Mouse (Mus musculus) midbrain, embryonic 16.5 days (tissue): ENCODE results near the gene Snx25. TPM values are rescaled to one million over a fixed set of nuclear protein-coding genes. Genes with fewer than 3 reads are reported as not detected.
A peak's percentile ranks its signal among the peaks of the same experiment; 100 is the strongest.

Experiments used
- ATAC-seq: fragments of 200-750 bp; cut with Nextera tagmentation; 2 replicates; pipeline ENCODE4 v1.8.0; 2017; ENCODE audit warnings: moderate TSS enrichment
- H3K27ac ChIP-seq: fragments of 300-500 bp; sonication (generic); 2 replicates; pipeline ENCODE4 v1.5.1; 2014; ENCODE audit warnings: mild to moderate bottlenecking, low read length, mixed read lengths
- H3K27me3 ChIP-seq: fragments of 300-500 bp; sonication (generic); 2 replicates; pipeline ENCODE4 v1.6.1; 2014; ENCODE audit warnings: low read depth, low read length, mixed read lengths; ENCODE audit not compliant: control insufficient read depth, insufficient read depth
- H3K36me3 ChIP-seq: fragments of 300-500 bp; sonication (generic); 2 replicates; pipeline ENCODE4 v1.6.1; 2014; ENCODE audit warnings: mild to moderate bottlenecking, low read length, moderate library complexity, mixed read lengths; ENCODE audit not compliant: control insufficient read depth, insufficient read depth
- H3K4me1 ChIP-seq: fragments of 300-500 bp; sonication (generic); 2 replicates; pipeline ENCODE4 v1.6.1; 2014; ENCODE audit warnings: mild to moderate bottlenecking, low read length, mixed read lengths; ENCODE audit not compliant: control insufficient read depth, insufficient read depth
- H3K4me2 ChIP-seq: fragments of 300-500 bp; sonication (generic); 2 replicates; pipeline ENCODE4 v1.6.1; 2014; ENCODE audit warnings: mild to moderate bottlenecking, low read length, mixed read lengths
- H3K4me3 ChIP-seq: fragments of 300-500 bp; sonication (generic); 2 replicates; pipeline ENCODE4 v1.5.1; 2014; ENCODE audit warnings: low read depth, mild to moderate bottlenecking, low read length, moderate library complexity, mixed read lengths
- H3K9ac ChIP-seq: fragments of 300-500 bp; sonication (generic); 2 replicates; pipeline ENCODE4 v1.6.1; 2014; ENCODE audit warnings: low read depth, low read length, mixed read lengths
- H3K9me3 ChIP-seq: fragments of 300-500 bp; sonication (generic); replicated peaks from 2 replicates; pipeline ENCODE4 v1.6.1; 2014; ENCODE audit warnings: mild to moderate bottlenecking, low read length, mixed read lengths; ENCODE audit not compliant: control insufficient read depth, poor library complexity, severe bottlenecking
- WGBS: fragments of 180-500 bp; shearing (Covaris S2); extraction: QIAGEN DNeasy Blood & Tissue Kit; methylation state at CpG from one replicate; pipeline ENCODE4 v1.1.7; 2014; 5-methylcytosine and 5-hydroxymethylcytosine counted together
- polyA plus RNA-seq: library from polyadenylated mRNA; unstranded; fragments of >200 nt; fragmentation: Nextera tagmentation; extraction: Ambion mirVana; gene quantifications from 2 replicates; pipeline ENCODE4 v1.2.1, GENCODE M21; 2015

Snx25 gene
- polyA plus RNA-seq, 1 experiment from 2014 or later = 9.3 TPM

GRCm38 (mm10) chr8:46010746-46011680 lies 140.9 kb downstream of the Snx25 start:
- H3K4me3 ChIP-seq = no peak overlapping the region
- ATAC-seq = peak; percentile 66; the same call in 1 of the 2 replicates
- H3K27ac ChIP-seq = no peak overlapping the region
- H3K27me3 ChIP-seq = no peaks in the 10 kb centered on the region
- H3K4me2 ChIP-seq = peak overlapping the region; percentile 42
- WGBS = 11% methylated on average over 17 of the region's 17 CpGs
- no peaks in the 10 kb centered on the region for H3K36me3 ChIP-seq
- 0 out of 2 replicates have a peak overlapping the region, but pooled peaks have one; percentile 33 for H3K9ac ChIP-seq
- peaks cover 8% of the 10 kb centered on the region for H3K4me1 ChIP-seq
- no peaks in the 10 kb centered on the region for H3K9me3 ChIP-seq

- H3K9me3 ChIP-seq = no peaks in the 10 kb centered on the region
- 34% methylated on average over 2 of the region's 2 CpGs for WGBS
- H3K4me3 ChIP-seq = no peak overlapping the region
Measured at GRCm38 (mm10) chr8:46010306-46010705, 141.7 kb downstream of the Snx25 start.

GRCm38 (mm10) chr8:46007050-46007672 lies 144.8 kb downstream of the Snx25 start:
- Histone ChIP-seq H3K9me3 (no peaks in the 10 kb centered on the region), H3K9ac (no peak overlapping the region), H3K4me2 (no peak overlapping the region), H3K4me3 (no peak overlapping the region), H3K27ac (no peak overlapping the region), H3K36me3 (no peaks in the 10 kb centered on the region), H3K4me1 (peaks cover 8% of the 10 kb centered on the region), H3K27me3 (no peaks in the 10 kb centered on the region)
- ATAC-seq = no peak
- WGBS = 78% methylated on average over 3 of the region's 3 CpGs

More at GRCm38 (mm10) chr8:46010306-46010705, 141.7 kb downstream of the Snx25 start:
- H3K4me2 ChIP-seq = peak overlapping the region; percentile 42
- no peak for ATAC-seq
- H3K36me3 ChIP-seq = no peaks in the 10 kb centered on the region
- no peaks in the 10 kb centered on the region for H3K27me3 ChIP-seq
- H3K27ac ChIP-seq = no peak overlapping the region
- peaks cover 8% of the 10 kb centered on the region for H3K4me1 ChIP-seq
- 0 out of 2 replicates have a peak overlapping the region, but pooled peaks have one; percentile 33 for H3K9ac ChIP-seq

GRCm38 (mm10) chr8:46005596-46005995 lies 146.4 kb downstream of the Snx25 start, which contains the start of gene Ankrd37:
Gene Ankrd37 (minus strand): TSS chr8:46005707.
- no peak within 1 kb of the TSS for H3K4me3 ChIP-seq
- 75% methylated on average over 4 of the region's 4 CpGs for WGBS
- H3K9ac ChIP-seq = no peak within 1 kb of the TSS
- H3K4me2 ChIP-seq = no peak within 1 kb of the TSS
- H3K36me3 ChIP-seq = no peaks in the 10 kb centered on the region
- H3K4me1 ChIP-seq = peaks cover under 1% of the 10 kb centered on the region; the same call in 1 of the 2 replicates
- H3K9me3 ChIP-seq = no peaks in the 10 kb centered on the region
- no peak within 1 kb of the TSS for H3K27ac ChIP-seq
- no peaks in the 10 kb centered on the region for H3K27me3 ChIP-seq
- ATAC-seq = no peak

GRCm38 (mm10) chr8:45999784-46000705 lies 151.9 kb downstream of the Snx25 start:
- Histone ChIP-seq H3K9me3 (no peaks in the 10 kb centered on the region), H3K27ac (peak overlapping the region; percentile 100), H3K9ac (peak overlapping the region; percentile 85), H3K4me2 (peak overlapping the region; percentile 92), H3K4me3 (peak overlapping the region; percentile 62), H3K4me1 (peaks cover 6% of the 10 kb centered on the region), H3K36me3 (peaks cover 20% of the 10 kb centered on the region), H3K27me3 (no peaks in the 10 kb centered on the region)
- ATAC-seq = peak; percentile 99
- WGBS = 2% methylated on average over 55 of the region's 55 CpGs

- no peaks in the 10 kb centered on the region for H3K27me3 ChIP-seq
- H3K27ac ChIP-seq = peak within 1 kb of the TSS; percentile 100
- H3K9me3 ChIP-seq = no peaks in the 10 kb centered on the region
- peaks cover 20% of the 10 kb centered on the region for H3K36me3 ChIP-seq
- 3% methylated on average over 22 of the region's 22 CpGs for WGBS
- ATAC-seq = peak; percentile 29
- peak within 1 kb of the TSS; percentile 92 for H3K4me2 ChIP-seq
- peak within 1 kb of the TSS; percentile 62 for H3K4me3 ChIP-seq
- H3K4me1 ChIP-seq = peaks cover 6% of the 10 kb centered on the region
- peak within 1 kb of the TSS; percentile 85 for H3K9ac ChIP-seq
Measured at GRCm38 (mm10) chr8:45999138-45999783, 152.7 kb downstream of the Snx25 start, which contains the start of gene Lrp2bp. Gene Lrp2bp (plus strand): TSS chr8:45999303.

GRCm38 (mm10) chr8:45998228-45998627 lies 153.7 kb downstream of the Snx25 start:
- peak overlapping the region; percentile 92 for H3K4me2 ChIP-seq
- no peaks in the 10 kb centered on the region for H3K27me3 ChIP-seq
- H3K4me1 ChIP-seq = peaks cover 6% of the 10 kb centered on the region
- no peak for ATAC-seq
- 91% methylated on average over 2 of the region's 2 CpGs for WGBS
- H3K27ac ChIP-seq = no peak overlapping the region
- H3K36me3 ChIP-seq = peaks cover 22% of the 10 kb centered on the region
- no peak overlapping the region for H3K9ac ChIP-seq
- no peaks in the 10 kb centered on the region for H3K9me3 ChIP-seq
- peak overlapping the region; percentile 16; the same call in 1 of the 2 replicates for H3K4me3 ChIP-seq

GRCm38 (mm10) chr8:45995576-45995975 lies 156.4 kb downstream of the Snx25 start:
- WGBS = 92% methylated on average over 3 of the region's 3 CpGs
- Histone ChIP-seq H3K36me3 (peaks cover 22% of the 10 kb centered on the region), H3K9me3 (no peaks in the 10 kb centered on the region)

More at GRCm38 (mm10) chr8:45995576-45995975, 156.4 kb downstream of the Snx25 start:
- Histone ChIP-seq H3K4me3 (no peak overlapping the region), H3K4me1 (peaks cover 6% of the 10 kb centered on the region), H3K9ac (no peak overlapping the region), H3K27ac (no peak overlapping the region), H3K27me3 (no peaks in the 10 kb centered on the region), H3K4me2 (no peak overlapping the region)
- ATAC-seq = no peak
